Mouse (Mus musculus) lung, embryonic 15.5 days (tissue): ENCODE results near the gene Gm21244. TPM values are rescaled to one million over a fixed set of nuclear protein-coding genes. Genes with fewer than 3 reads are reported as not detected.
"Not testable (repeated sequence)": the region's sequence is repeated elsewhere in the genome, so short reads cannot be mapped to it uniquely, and the experiment has no call there.

Experiments
- ATAC-seq: fragments of 200-750 bp; cut with Nextera tagmentation; 2 replicates; pipeline ENCODE4 v1.8.0; 2017; ENCODE audit warnings: moderate number of reproducible peaks, borderline replicate concordance; ENCODE audit not compliant: low FRiP score, low TSS enrichment; ENCODE audit errors: extremely low read depth
- H3K27ac ChIP-seq: fragments of 300-500 bp; sonication (generic); 2 replicates; pipeline ENCODE4 v1.5.1; 2015; ENCODE audit warnings: moderate library complexity, mild to moderate bottlenecking, inconsistent platforms
- H3K27me3 ChIP-seq: fragments of 300-500 bp; sonication (generic); 2 replicates; pipeline ENCODE4 v1.6.1; 2015; ENCODE audit warnings: inconsistent platforms
- H3K36me3 ChIP-seq: fragments of 300-500 bp; sonication (generic); 2 replicates; pipeline ENCODE4 v1.6.1; 2015; ENCODE audit warnings: inconsistent platforms
- H3K4me1 ChIP-seq: fragments of 300-500 bp; sonication (generic); 2 replicates; pipeline ENCODE4 v1.6.1; 2015; ENCODE audit warnings: inconsistent platforms
- H3K4me2 ChIP-seq: fragments of 300-500 bp; sonication (generic); 2 replicates; pipeline ENCODE4 v1.6.1; 2015; ENCODE audit warnings: inconsistent platforms, mild to moderate bottlenecking, moderate library complexity
- H3K4me3 ChIP-seq: fragments of 300-500 bp; sonication (generic); 2 replicates; pipeline ENCODE4 v1.5.1; 2015; ENCODE audit warnings: mild to moderate bottlenecking, inconsistent platforms
- H3K9ac ChIP-seq: fragments of 300-500 bp; sonication (generic); 2 replicates; pipeline ENCODE4 v1.6.1; 2015; ENCODE audit warnings: inconsistent platforms
- H3K9me3 ChIP-seq: fragments of 300-500 bp; sonication (generic); 2 replicates; pipeline ENCODE4 v1.6.1; 2016; ENCODE audit warnings: inconsistent platforms
- WGBS: fragments of 180-500 bp; shearing (Covaris S2); methylation state at CpG from one replicate; pipeline ENCODE4 v1.1.7; 2015; 5-methylcytosine and 5-hydroxymethylcytosine counted together
- polyA plus RNA-seq: library from polyadenylated mRNA; unstranded; fragments of >200 nt; fragmentation: Nextera tagmentation; extraction: Ambion mirVana; gene quantifications from 2 replicates; pipeline ENCODE4 v1.2.1, GENCODE M21; 2015

Gm21244 gene
- polyA plus RNA-seq = not detected in 2 replicates

GRCm38 (mm10) chrY:7169193-7169592 is at the start of gene Gm21244:
TSS of gene Gm21244 (minus strand) at chrY:7169293.
- not testable (repeated sequence) for H3K4me3 ChIP-seq, H3K27ac ChIP-seq, ATAC-seq, H3K4me2 ChIP-seq, H3K27me3 ChIP-seq, H3K9ac ChIP-seq, H3K4me1 ChIP-seq, H3K36me3 ChIP-seq, H3K9me3 ChIP-seq
- WGBS = no CpG with 5 or more reads among the region's 3 CpGs

Other genes with a start within 250 kb of the Gm21244 start
- not detected in 2 replicates for gene Gm28998, start 84.5 kb upstream of the Gm21244 start, polyA plus RNA-seq
- not detected in 2 replicates for gene Gm21788, start 235.7 kb upstream of the Gm21244 start, polyA plus RNA-seq